Mouse (Mus musculus) c-Kit-positive CD71-positive TER-119-positive erythroid progenitor cells, embryonic 14.5 days (primary cell): ENCODE data around the gene Gm12184.
A peak's percentile ranks its signal among the peaks of the same experiment; 100 is the strongest.
"Not testable (repeated sequence)": the region's sequence is repeated elsewhere in the genome, so short reads cannot be mapped to it uniquely, and the experiment has no call there.

ENCODE experiments used
- DNase-seq: peaks from one replicate; pipeline ENCODE4 v3.0.0-alpha.2; 2013; ENCODE audit warnings: low spot score

Gene Gm12184

GRCm38 (mm10) chr11:48846881-48847280 lies 20.4 kb upstream of the Gm12184 start:
- no peak for DNase-seq

- not testable (repeated sequence) for DNase-seq
Observed at GRCm38 (mm10) chr11:48846362-48846761, 19.9 kb upstream of the Gm12184 start.

GRCm38 (mm10) chr11:48845244-48845815 lies 18.9 kb upstream of the Gm12184 start:
- DNase-seq, result no peak

- no peak for DNase-seq
Observed at GRCm38 (mm10) chr11:48844309-48844708, 17.9 kb upstream of the Gm12184 start.

- no peak for DNase-seq
Observed at GRCm38 (mm10) chr11:48843202-48843601, 16.7 kb upstream of the Gm12184 start.

- no peak for DNase-seq
Observed at GRCm38 (mm10) chr11:48842378-48842792, 15.9 kb upstream of the Gm12184 start.

- no peak for DNase-seq
Observed at GRCm38 (mm10) chr11:48841213-48841612, 14.8 kb upstream of the Gm12184 start.

GRCm38 (mm10) chr11:48840805-48841204 lies 14.3 kb upstream of the Gm12184 start:
- no peak for DNase-seq

GRCm38 (mm10) chr11:48838879-48839680 lies 12.6 kb upstream of the Gm12184 start:
- no peak for DNase-seq

GRCm38 (mm10) chr11:48838181-48838797 lies 11.8 kb upstream of the Gm12184 start:
- DNase-seq, result no peak

- no peak for DNase-seq
Observed at GRCm38 (mm10) chr11:48837310-48838180, 11.1 kb upstream of the Gm12184 start.

- DNase-seq, result no peak
Observed at GRCm38 (mm10) chr11:48836990-48837309, 10.5 kb upstream of the Gm12184 start.

- no peak for DNase-seq
Observed at GRCm38 (mm10) chr11:48835923-48836322, 9.5 kb upstream of the Gm12184 start.

GRCm38 (mm10) chr11:48833731-48834639 lies 7.5 kb upstream of the Gm12184 start:
- DNase-seq, result peak; percentile 90

- DNase-seq, result no peak
Observed at GRCm38 (mm10) chr11:48833078-48833730, 6.7 kb upstream of the Gm12184 start.

GRCm38 (mm10) chr11:48831273-48831672 lies 4.8 kb upstream of the Gm12184 start:
- no peak for DNase-seq

- DNase-seq, result no peak
Observed at GRCm38 (mm10) chr11:48830279-48830678, 3.8 kb upstream of the Gm12184 start.

GRCm38 (mm10) chr11:48827926-48828325 lies 1.5 kb upstream of the Gm12184 start:
- DNase-seq, result no peak

- no peak for DNase-seq
Observed at GRCm38 (mm10) chr11:48826752-48827096, 269 bp upstream of the Gm12184 start.

- DNase-seq, result no peak
Observed at GRCm38 (mm10) chr11:48824311-48824830, 2.1 kb downstream of the Gm12184 start.
